Mouse (Mus musculus): ENCODE measurements around the gene Tpmt. TPM values are rescaled to one million over a fixed set of nuclear protein-coding genes. Genes with fewer than 3 reads are reported as not detected.
A peak's percentile ranks its signal among the peaks of the same experiment; 100 is the strongest.

Tpmt gene
- polyA plus RNA-seq, 2 experiments, result 6.1 to 12.0 TPM

- H3K27ac ChIP-seq, result no peak overlapping the region
- no peak for ATAC-seq (ENCODE audit: insufficient read depth)
- 13% methylated on average over 4 of the region's 4 CpGs for WGBS (ENCODE audit: insufficient replicate concordance)
These were observed 68.6 kb downstream of the Tpmt start for GRCm38 (mm10) chr13:46975930-46976329.

GRCm38 (mm10) chr13:46975031-46975551 lies 69.4 kb downstream of the Tpmt start:
- 36% methylated on average over 14 of the region's 14 CpGs for WGBS (ENCODE audit: insufficient replicate concordance)
- Histone ChIP-seq H3K4me1 (replicated peaks; ENCODE audit: control insufficient read depth in 2 of 2, insufficient read depth in 2 of 2, low read length in 1 of 2) (peaks cover 0 to 2% of the 10 kb centered on the region in 2 experiments; a peak in 1 of 4 replicates), H3K27me3 (ENCODE audit: control insufficient read depth, insufficient read depth, low read length) (no peaks in the 10 kb centered on the region), H3K9ac (replicated peaks) (no peak overlapping the region), H3K4me3 (ENCODE audit: insufficient read depth in 1 of 2, low read depth in 2 of 2, low read length in 2 of 2) (0 out of 4 replicates have a peak overlapping the region, but pooled peaks of 1 of the 2 experiments have one; percentile 8), H3K36me3 (replicated peaks; ENCODE audit: control insufficient read depth, insufficient read depth, low read depth) (no peaks in the 10 kb centered on the region), H3K4me2 (ENCODE audit: low read depth) (peak overlapping the region; percentile 50), H3K27ac (no peak overlapping the region), H3K9me3 (ENCODE audit: control insufficient read depth, low read length) (no peaks in the 10 kb centered on the region)
- DNase-seq (ENCODE audit: low read depth in 3 of 3, low spot score in 3 of 3), result peak in 1 of 3 experiments; percentile 10
- ATAC-seq (ENCODE audit: insufficient read depth), result no peak
- TF ChIP-seq CTCF (IDR thresholded peaks at IDR 0.05; ENCODE audit: low read depth), result no peak
- TF ChIP-seq EP300 (IDR thresholded peaks at IDR 0.05; ENCODE audit: low read depth), result no peak

More at GRCm38 (mm10) chr13:46975930-46976329, 68.6 kb downstream of the Tpmt start:
- Histone ChIP-seq H3K36me3 (replicated peaks; ENCODE audit: control insufficient read depth, insufficient read depth, low read depth) (no peaks in the 10 kb centered on the region), H3K9ac (replicated peaks) (no peak overlapping the region), H3K4me3 (ENCODE audit: insufficient read depth in 1 of 2, low read depth in 2 of 2, low read length in 2 of 2) (no peak overlapping the region), H3K27me3 (ENCODE audit: control insufficient read depth, insufficient read depth, low read length) (no peaks in the 10 kb centered on the region), H3K9me3 (ENCODE audit: control insufficient read depth, low read length) (no peaks in the 10 kb centered on the region), H3K4me1 (replicated peaks; ENCODE audit: control insufficient read depth in 2 of 2, insufficient read depth in 2 of 2, low read length in 1 of 2) (peaks cover 0 to 2% of the 10 kb centered on the region in 2 experiments; a peak in 1 of 4 replicates), H3K4me2 (ENCODE audit: low read depth) (no peak overlapping the region)
- TF ChIP-seq EP300 (IDR thresholded peaks at IDR 0.05; ENCODE audit: low read depth) (no peak), CTCF (IDR thresholded peaks at IDR 0.05; ENCODE audit: low read depth) (no peak)
- DNase-seq (ENCODE audit: low read depth in 3 of 3, low spot score in 3 of 3), result no peak

Other genes with a start within 250 kb of the Tpmt start
- gene Kif13a, start 114.9 kb downstream of the Tpmt start, polyA plus RNA-seq (2012; rRNA removed), result 3.0 and 3.1 TPM in 2 replicates
- gene Kif13a, start 114.9 kb downstream of the Tpmt start, polyA plus RNA-seq (2014; fragmentation: Nextera tagmentation; extraction: Ambion mirVana), result 2.1 and 3.2 TPM in 2 replicates
- gene Nhlrc1, start 29.9 kb downstream of the Tpmt start, polyA plus RNA-seq (2012; rRNA removed), result 0.34 and 0.46 TPM in 2 replicates
- gene Nhlrc1, start 29.9 kb downstream of the Tpmt start, polyA plus RNA-seq (2014; fragmentation: Nextera tagmentation; extraction: Ambion mirVana), result 0.50 and 0.71 TPM in 2 replicates
- gene Kdm1b, start 1.2 kb downstream of the Tpmt start, polyA plus RNA-seq (2012; rRNA removed), result 2.1 and 2.5 TPM in 2 replicates
- 2.8 and 3.5 TPM in 2 replicates for gene Kdm1b, start 1.2 kb downstream of the Tpmt start, polyA plus RNA-seq (2014; fragmentation: Nextera tagmentation; extraction: Ambion mirVana)
- 102 and 167 TPM in 2 replicates for gene Dek, start 61.5 kb upstream of the Tpmt start, polyA plus RNA-seq (2012; rRNA removed)
- 330 and 359 TPM in 2 replicates for gene Dek, start 61.5 kb upstream of the Tpmt start, polyA plus RNA-seq (2014; fragmentation: Nextera tagmentation; extraction: Ambion mirVana)
- gene Rnf144b, start 77.9 kb upstream of the Tpmt start, polyA plus RNA-seq (2012; rRNA removed), result 1.4 and 1.6 TPM in 2 replicates
- gene Rnf144b, start 77.9 kb upstream of the Tpmt start, polyA plus RNA-seq (2014; fragmentation: Nextera tagmentation; extraction: Ambion mirVana), result 1.9 and 2.2 TPM in 2 replicates

All from liver, embryonic 14.5 days (tissue).